Mouse (Mus musculus): Measurements from ENCODE around the gene Lif.

DNA sequence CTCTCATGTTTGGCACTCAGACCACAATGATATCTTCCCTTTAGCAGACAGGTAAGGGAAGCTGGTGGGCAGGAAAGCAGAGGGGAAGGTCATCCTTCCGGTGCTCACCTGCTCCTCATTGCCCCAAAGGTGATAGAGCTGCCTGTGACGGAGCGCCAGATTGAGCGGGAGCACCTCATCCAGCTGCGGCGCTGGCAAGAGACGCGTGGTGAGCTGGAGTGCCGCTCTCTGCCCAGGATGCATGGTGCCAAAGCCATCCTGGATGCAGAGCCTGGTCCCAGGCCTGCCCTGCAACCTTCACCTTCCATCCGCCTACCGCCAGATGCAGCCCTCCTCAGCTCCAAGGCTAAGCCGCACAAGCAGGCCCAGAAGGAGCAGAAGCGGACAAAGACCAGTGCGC, 42.8 kb upstream of the Lif start:
- TF ChIP-seq EP300 (IDR thresholded peaks at IDR 0.05; ENCODE audit: low read depth) (no peak), CTCF (IDR thresholded peaks at IDR 0.05; ENCODE audit: low read depth) (no peak)
